Mouse (Mus musculus) CH12.LX (cell line): ENCODE measurements around the gene Gm10964. TPM values are rescaled to one million over a fixed set of nuclear protein-coding genes. Genes with fewer than 3 reads are reported as not detected.
A peak's percentile ranks its signal among the peaks of the same experiment; 100 is the strongest.
"Not testable (repeated sequence)": the region's sequence is repeated elsewhere in the genome, so short reads cannot be mapped to it uniquely, and the experiment has no call there.

ENCODE experiments used
- DNase-seq: peaks from one replicate; pipeline ENCODE4 v3.0.0-alpha.2; 2013; ENCODE audit errors: extremely low read depth
- H3K27ac ChIP-seq: 2 replicates; pipeline ENCODE4 v1.5.1; 2012; ENCODE audit warnings: low read depth, mild to moderate bottlenecking, control low read depth, moderate library complexity; ENCODE audit not compliant: insufficient read depth
- H3K27me3 ChIP-seq: replicated peaks from 2 replicates; pipeline ENCODE3; 2012; ENCODE audit warnings: inconsistent platforms
- H3K36me3 ChIP-seq, 2 experiments: replicated peaks in 1 of 2; 2 replicates each; pipeline versions ENCODE3 to v1.6.1; 2012; ENCODE audit warnings: inconsistent platforms in 1 of 2, low read length in 1 of 2, mild to moderate bottlenecking in 1 of 2, mixed read lengths in 1 of 2, moderate library complexity in 1 of 2; ENCODE audit not compliant: control insufficient read depth in 1 of 2, insufficient read depth in 1 of 2
- H3K4me1 ChIP-seq, 2 experiments: 2 replicates each; pipeline ENCODE4 v1.6.1; 2012; ENCODE audit warnings: inconsistent platforms in 1 of 2, moderate library complexity in 1 of 2; ENCODE audit not compliant: insufficient read depth in 2 of 2, control insufficient read depth in 1 of 2
- H3K4me2 ChIP-seq: 2 replicates; pipeline ENCODE4 v1.6.1; 2012; ENCODE audit warnings: low read depth, mild to moderate bottlenecking, control low read depth; ENCODE audit not compliant: poor library complexity, insufficient read depth, severe bottlenecking
- H3K4me3 ChIP-seq, 3 experiments: fragments of 150-350 bp in 1 of 3; sonication (generic) in 1 of 3; replicated peaks in 1 of 3; 2 replicates each; pipeline versions ENCODE3 to v1.5.1; 2011 to 2012; ENCODE audit warnings: low read depth in 2 of 3, low read length in 2 of 3, mild to moderate bottlenecking in 2 of 3, moderate library complexity in 2 of 3, control low read depth in 1 of 3, improper control_type of control experiment in 1 of 3, inconsistent platforms in 1 of 3, mixed read lengths in 1 of 3; ENCODE audit not compliant: poor library complexity in 1 of 3
- H3K79me2 ChIP-seq: replicated peaks from 2 replicates; pipeline ENCODE4 v1.6.1; 2012; ENCODE audit warnings: mild to moderate bottlenecking, moderate library complexity; ENCODE audit not compliant: control insufficient read depth, poor library complexity, insufficient read depth, severe bottlenecking; ENCODE audit errors: extremely low read depth
- H3K9ac ChIP-seq: 2 replicates; pipeline ENCODE4 v1.6.1; 2012; ENCODE audit warnings: low read depth, mild to moderate bottlenecking, control low read depth, moderate library complexity; ENCODE audit not compliant: insufficient read depth
- H3K9me3 ChIP-seq: replicated peaks from 2 replicates; pipeline ENCODE3; 2012; ENCODE audit warnings: low read length, inconsistent platforms, mixed read lengths
- BHLHE40 ChIP-seq: IDR thresholded peaks from 2 replicates; pipeline ENCODE4 v1.6.1; 2011; ENCODE audit warnings: mild to moderate bottlenecking, low read depth, low read length, improper control_type of control experiment
- CHD1 ChIP-seq: IDR thresholded peaks from 2 replicates; pipeline ENCODE4 v1.6.1; 2012; ENCODE audit warnings: low read depth, low read length, improper control_type of control experiment, inconsistent platforms
- CHD2 ChIP-seq: IDR thresholded peaks from 2 replicates; pipeline ENCODE4 v1.6.1; 2011; ENCODE audit warnings: low read length, improper control_type of control experiment
- JUN ChIP-seq: IDR thresholded peaks from 2 replicates; pipeline ENCODE4 v1.6.1; 2011; ENCODE audit warnings: low read depth, mild to moderate bottlenecking, low read length, improper control_type of control experiment, moderate library complexity; ENCODE audit not compliant: insufficient read depth
- MAFK ChIP-seq: IDR thresholded peaks from 2 replicates; pipeline ENCODE4 v1.6.1; 2011; ENCODE audit warnings: low read length, improper control_type of control experiment; ENCODE audit not compliant: insufficient replicate concordance
- MAZ ChIP-seq: IDR thresholded peaks from 2 replicates; pipeline ENCODE4 v1.6.1; 2012; ENCODE audit warnings: low read depth, mild to moderate bottlenecking, inconsistent platforms, low read length, improper control_type of control experiment, moderate library complexity
- MXI1 ChIP-seq: IDR thresholded peaks from 2 replicates; pipeline ENCODE4 v1.6.1; 2011; ENCODE audit warnings: mild to moderate bottlenecking, low read depth, low read length, improper control_type of control experiment
- MYC ChIP-seq: IDR thresholded peaks from 2 replicates; pipeline ENCODE4 v1.6.1; 2011; ENCODE audit warnings: low read depth, mild to moderate bottlenecking, improper control_type of control experiment, low read length
- NRF1 ChIP-seq: IDR thresholded peaks from 2 replicates; pipeline ENCODE4 v1.6.1; 2014; ENCODE audit warnings: low read depth, mild to moderate bottlenecking, inconsistent platforms, low read length, improper control_type of control experiment, moderate library complexity
- POLR2AphosphoS2 ChIP-seq: IDR thresholded peaks from 2 replicates; pipeline ENCODE4 v1.6.1; 2011; ENCODE audit warnings: low read depth, low read length, improper control_type of control experiment
- RCOR1 ChIP-seq: conservative IDR thresholded peaks from 2 replicates; pipeline ENCODE4 v1.6.1; 2012; ENCODE audit warnings: low read depth, mild to moderate bottlenecking, inconsistent platforms, low read length, improper control_type of control experiment
- SIN3A ChIP-seq: IDR thresholded peaks from 2 replicates; pipeline ENCODE4 v1.6.1; 2012; ENCODE audit warnings: low read length, improper control_type of control experiment, inconsistent platforms
- TCF12 ChIP-seq: IDR thresholded peaks from 2 replicates; pipeline ENCODE4 v1.6.1; 2014; ENCODE audit warnings: low read depth, mild to moderate bottlenecking, inconsistent platforms, low read length, improper control_type of control experiment
- USF2 ChIP-seq: conservative IDR thresholded peaks from 2 replicates; pipeline ENCODE4 v1.6.1; 2011; ENCODE audit warnings: low read depth, low read length, improper control_type of control experiment
- ZC3H11A ChIP-seq: IDR thresholded peaks from 2 replicates; pipeline ENCODE4 v1.6.1; 2012; ENCODE audit warnings: low read depth, mild to moderate bottlenecking, inconsistent platforms, low read length, improper control_type of control experiment
- ZMIZ1 ChIP-seq: IDR thresholded peaks from 2 replicates; pipeline ENCODE4 v1.6.1; 2012; ENCODE audit warnings: low read depth, mild to moderate bottlenecking, inconsistent platforms, low read length, improper control_type of control experiment
- ZNF384 ChIP-seq: IDR thresholded peaks from 2 replicates; pipeline ENCODE4 v1.6.1; 2012; ENCODE audit warnings: low read depth, low read length, improper control_type of control experiment, inconsistent platforms
- dilution Hi-C: fragments of 300-500 bp; cut with MboI; formaldehyde crosslinking; loops from 2 replicates; pipeline ENCODE4 v1.14.3; 2020; ENCODE audit warnings: low sequenced_read_pairs; ENCODE audit not compliant: extremely low pct_unique_long_range_greater_than_20kb, extremely low pct_ligation_motif_present
- in situ Hi-C: fragments of 300-500 bp; cut with MboI; formaldehyde crosslinking; loops from 3 replicates; pipeline ENCODE4 v1.14.3; 2019; ENCODE audit warnings: low sequenced_read_pairs, low pct_ligation_motif_present, low pct_unique_long_range_greater_than_20kb, mixed read lengths
- polyA plus RNA-seq: library from polyadenylated mRNA; unstranded; fragments of >175 nt; gene quantifications from 2 replicates; pipeline ENCODE4 v1.2.1, GENCODE M21; 2012; ENCODE audit warnings: low read depth; ENCODE audit not compliant: insufficient read length
- total RNA-seq, 2 experiments: library from RNA; depleted of rRNA; stranded (reverse); fragments of 300-350 nt in 1 of 2; fragments of >200 nt in 1 of 2; gene quantifications; 2 replicates each; pipeline ENCODE4 v1.2.3; 2012 to 2014

Gm10964 gene
- total and polyA plus RNA-seq, 3 experiments = not detected

DNA sequence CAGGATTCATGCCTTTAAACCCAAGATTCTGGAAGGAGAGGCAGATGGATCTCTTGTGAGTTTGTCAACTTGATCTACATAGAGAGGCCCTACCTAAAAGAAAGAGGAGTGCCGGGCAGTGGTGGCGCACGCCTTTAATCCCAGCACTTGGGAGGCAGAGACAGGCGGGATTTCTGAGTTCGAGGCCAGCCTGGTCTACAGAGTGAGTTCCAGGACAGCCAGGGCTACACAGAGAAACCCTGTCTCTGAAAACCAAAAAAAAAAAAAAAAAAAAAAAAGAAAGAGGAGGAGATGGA lies 52.9 kb downstream of the Gm10964 start:
- H3K36me3 ChIP-seq, H3K27me3 ChIP-seq, DNase-seq, H3K27ac ChIP-seq, dilution Hi-C loops, H3K9me3 ChIP-seq, H3K9ac ChIP-seq, in situ Hi-C loops: not testable (repeated sequence)
- Histone ChIP-seq H3K79me2 (peaks cover 39% of the 10 kb centered on the region), H3K4me2 (peak overlapping the region; percentile 70; the same call in 1 of the 2 replicates), H3K4me3 (peak overlapping the region in 1 of 3 experiments; percentile 93), H3K4me1 (peaks cover 9 to 45% of the 10 kb centered on the region in 2 experiments; a peak in 3 of 4 replicates)

DNA sequence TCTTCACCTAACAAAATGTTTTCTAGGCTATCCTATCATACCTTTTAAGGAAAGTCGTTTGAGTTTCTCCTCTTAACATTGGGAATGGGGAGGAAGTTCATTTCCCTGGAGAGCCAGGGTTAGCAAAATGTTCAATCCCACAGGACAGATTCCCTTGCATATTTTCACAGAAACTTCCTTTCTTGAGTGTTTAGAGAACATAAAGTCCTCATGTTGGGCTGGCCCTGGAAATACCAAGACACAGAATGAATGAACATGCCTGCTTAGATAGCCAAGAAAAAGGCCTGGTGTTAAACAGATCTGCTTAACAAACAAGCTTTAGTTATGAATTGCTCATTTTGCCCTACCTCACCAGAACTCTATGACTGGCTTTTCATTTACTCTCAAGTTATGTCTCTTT lies 53.4 kb downstream of the Gm10964 start:
- no peak overlapping the region for H3K4me2 ChIP-seq
- TF ChIP-seq CHD1 (no peak), MXI1 (no peak), MAFK (no peak), TCF12 (no peak), MYC (no peak), BHLHE40 (no peak), CHD2 (no peak), POLR2AphosphoS2 (no peak), MAZ (no peak), ZMIZ1 (no peak), ZC3H11A (no peak), JUN (no peak), ZNF384 (no peak), RCOR1 (no peak), USF2 (no peak), NRF1 (no peak), SIN3A (no peak)
- no peaks in the 10 kb centered on the region for H3K36me3 ChIP-seq
- peaks cover 5% of the 10 kb centered on the region for H3K27me3 ChIP-seq
- DNase-seq = no peak
- H3K4me1 ChIP-seq = peaks cover 6 to 40% of the 10 kb centered on the region in 2 experiments; a peak in 3 of 4 replicates
- in situ Hi-C loops = no loop called here
- no peak overlapping the region for H3K9ac ChIP-seq
- H3K4me3 ChIP-seq = no peak overlapping the region
- H3K9me3 ChIP-seq = no peaks in the 10 kb centered on the region
- H3K79me2 ChIP-seq = peaks cover 34% of the 10 kb centered on the region
- H3K27ac ChIP-seq = no peak overlapping the region
- dilution Hi-C loops = no loop called here

Other genes starting within 250 kb of the Gm10964 start
- 0.08 TPM in 1 of 2 replicates, not detected in the other for gene Syt6, start 164.1 kb upstream of the Gm10964 start, total RNA-seq (2012; rRNA removed)
- not detected in 2 replicates for gene Syt6, start 164.1 kb upstream of the Gm10964 start, total RNA-seq (2014; rRNA removed)
- not detected in 2 replicates for gene Syt6, start 164.1 kb upstream of the Gm10964 start, polyA plus RNA-seq
- 0.46 and 0.64 TPM in 2 replicates for gene Atg4a-ps, start 93.3 kb upstream of the Gm10964 start, total RNA-seq (2012; rRNA removed)
- 5.7 and 6.6 TPM in 2 replicates for gene Atg4a-ps, start 93.3 kb upstream of the Gm10964 start, total RNA-seq (2014; rRNA removed)
- 2.1 and 4.0 TPM in 2 replicates for gene Atg4a-ps, start 93.3 kb upstream of the Gm10964 start, polyA plus RNA-seq
- gene Olfml3, start 1.4 kb upstream of the Gm10964 start, total RNA-seq (2012; rRNA removed) = 14.0 and 16.0 TPM in 2 replicates
- gene Olfml3, start 1.4 kb upstream of the Gm10964 start, total RNA-seq (2014; rRNA removed) = 18.3 and 19.7 TPM in 2 replicates
- 33.3 and 34.0 TPM in 2 replicates for gene Olfml3, start 1.4 kb upstream of the Gm10964 start, polyA plus RNA-seq
- 32.7 and 36.5 TPM in 2 replicates for gene Hipk1, start 52.2 kb downstream of the Gm10964 start, total RNA-seq (2012; rRNA removed)
- gene Hipk1, start 52.2 kb downstream of the Gm10964 start, total RNA-seq (2014; rRNA removed) = 25.1 and 26.2 TPM in 2 replicates
- 31.1 and 35.9 TPM in 2 replicates for gene Hipk1, start 52.2 kb downstream of the Gm10964 start, polyA plus RNA-seq
- gene Dclre1b, start 70.1 kb downstream of the Gm10964 start, total RNA-seq (2012; rRNA removed) = 16.7 and 18.5 TPM in 2 replicates
- 9.1 and 10.2 TPM in 2 replicates for gene Dclre1b, start 70.1 kb downstream of the Gm10964 start, total RNA-seq (2014; rRNA removed)
- gene Dclre1b, start 70.1 kb downstream of the Gm10964 start, polyA plus RNA-seq = 32.2 and 32.5 TPM in 2 replicates
- gene Ap4b1, start 70.2 kb downstream of the Gm10964 start, total RNA-seq (2012; rRNA removed) = 19.8 and 20.1 TPM in 2 replicates
- gene Ap4b1, start 70.2 kb downstream of the Gm10964 start, total RNA-seq (2014; rRNA removed) = 31.6 and 31.9 TPM in 2 replicates
- gene Ap4b1, start 70.2 kb downstream of the Gm10964 start, polyA plus RNA-seq = 22.6 and 23.1 TPM in 2 replicates
- gene Gm43064, start 70.2 kb downstream of the Gm10964 start, total RNA-seq (2012; rRNA removed) = 3.1 and 4.3 TPM in 2 replicates
- gene Gm43064, start 70.2 kb downstream of the Gm10964 start, total RNA-seq (2014; rRNA removed) = 0.91 and 1.6 TPM in 2 replicates
- gene Gm43064, start 70.2 kb downstream of the Gm10964 start, polyA plus RNA-seq = not detected in 2 replicates
- 12.2 and 19.3 TPM in 2 replicates for gene Bcl2l15, start 93.2 kb downstream of the Gm10964 start, total RNA-seq (2012; rRNA removed)
- gene Bcl2l15, start 93.2 kb downstream of the Gm10964 start, total RNA-seq (2014; rRNA removed) = 22.4 and 23.0 TPM in 2 replicates
- gene Bcl2l15, start 93.2 kb downstream of the Gm10964 start, polyA plus RNA-seq = 24.8 and 24.9 TPM in 2 replicates
- gene Ptpn22, start 120.4 kb downstream of the Gm10964 start, total RNA-seq (2012; rRNA removed) = 21.9 and 26.7 TPM in 2 replicates
- 46.9 and 49.7 TPM in 2 replicates for gene Ptpn22, start 120.4 kb downstream of the Gm10964 start, total RNA-seq (2014; rRNA removed)
- gene Ptpn22, start 120.4 kb downstream of the Gm10964 start, polyA plus RNA-seq = 67.9 and 90.9 TPM in 2 replicates
- gene Rsbn1, start 174.8 kb downstream of the Gm10964 start, total RNA-seq (2012; rRNA removed) = 13.0 and 13.4 TPM in 2 replicates
- gene Rsbn1, start 174.8 kb downstream of the Gm10964 start, total RNA-seq (2014; rRNA removed) = 19.6 and 23.5 TPM in 2 replicates
- gene Rsbn1, start 174.8 kb downstream of the Gm10964 start, polyA plus RNA-seq = 13.8 and 14.5 TPM in 2 replicates
- 21.2 and 27.3 TPM in 2 replicates for gene Phtf1, start 228.7 kb downstream of the Gm10964 start, total RNA-seq (2012; rRNA removed)
- gene Phtf1, start 228.7 kb downstream of the Gm10964 start, total RNA-seq (2014; rRNA removed) = 37.1 and 42.0 TPM in 2 replicates
- 41.2 and 42.4 TPM in 2 replicates for gene Phtf1, start 228.7 kb downstream of the Gm10964 start, polyA plus RNA-seq